Mouse (Mus musculus) intestine, embryonic 15.5 days (tissue): ENCODE measurements around the gene Dpagt1. TPM values are rescaled to one million over a fixed set of nuclear protein-coding genes. Genes with fewer than 3 reads are reported as not detected.
A peak's percentile ranks its signal among the peaks of the same experiment; 100 is the strongest.

ENCODE experiments used
- ATAC-seq: fragments of 200-750 bp; cut with Nextera tagmentation; 2 replicates; pipeline ENCODE4 v1.8.0; 2017; ENCODE audit warnings: moderate TSS enrichment, moderate library complexity
- H3K27ac ChIP-seq: fragments of 300-500 bp; sonication (generic); 2 replicates; pipeline ENCODE4 v1.5.1; 2015; ENCODE audit warnings: mild to moderate bottlenecking, inconsistent platforms
- H3K27me3 ChIP-seq: fragments of 300-500 bp; sonication (generic); replicated peaks from 2 replicates; pipeline ENCODE4 v1.6.1; 2015; ENCODE audit warnings: inconsistent platforms
- H3K36me3 ChIP-seq: fragments of 300-500 bp; sonication (generic); 2 replicates; pipeline ENCODE4 v1.6.1; 2015; ENCODE audit warnings: inconsistent platforms
- H3K4me1 ChIP-seq: fragments of 300-500 bp; sonication (generic); replicated peaks from 2 replicates; pipeline ENCODE4 v1.6.1; 2015; ENCODE audit warnings: inconsistent platforms
- H3K4me2 ChIP-seq: fragments of 300-500 bp; sonication (generic); replicated peaks from 2 replicates; pipeline ENCODE4 v1.6.1; 2015; ENCODE audit warnings: mild to moderate bottlenecking, inconsistent platforms
- H3K4me3 ChIP-seq: fragments of 300-500 bp; sonication (generic); replicated peaks from 2 replicates; pipeline ENCODE4 v1.5.1; 2015; ENCODE audit warnings: inconsistent platforms
- H3K9ac ChIP-seq: fragments of 300-500 bp; sonication (generic); 2 replicates; pipeline ENCODE4 v1.6.1; 2015; ENCODE audit warnings: inconsistent platforms
- H3K9me3 ChIP-seq: fragments of 300-500 bp; sonication (generic); 2 replicates; pipeline ENCODE4 v1.6.1; 2016; ENCODE audit warnings: inconsistent platforms
- WGBS: fragments of 180-500 bp; shearing (Covaris S2); methylation state at CpG from one replicate; pipeline ENCODE4 v1.1.7; 2015; 5-methylcytosine and 5-hydroxymethylcytosine counted together
- polyA plus RNA-seq: library from polyadenylated mRNA; unstranded; fragments of >200 nt; fragmentation: Nextera tagmentation; extraction: Ambion mirVana; gene quantifications from 2 replicates; pipeline ENCODE4 v1.2.1, GENCODE M21; 2015

Gene Dpagt1
- polyA plus RNA-seq, 1 experiment from 2014 or later = 38.2 TPM

- Histone ChIP-seq H3K27me3 (no peaks in the 10 kb centered on the region), H3K4me3 (no peak overlapping the region), H3K36me3 (peaks cover 3% of the 10 kb centered on the region; the same call in 1 of the 2 replicates), H3K9ac (no peak overlapping the region), H3K9me3 (no peaks in the 10 kb centered on the region), H3K4me1 (peaks cover 17% of the 10 kb centered on the region), H3K4me2 (no peak overlapping the region), H3K27ac (no peak overlapping the region)
- 69% methylated on average over 2 of the region's 2 CpGs for WGBS
- ATAC-seq = no peak
Measured at GRCm38 (mm10) chr9:44307248-44307647, 18.6 kb upstream of the Dpagt1 start.

GRCm38 (mm10) chr9:44309756-44310155 lies 16.1 kb upstream of the Dpagt1 start:
- Histone ChIP-seq H3K4me2 (no peak overlapping the region), H3K27me3 (no peaks in the 10 kb centered on the region), H3K9ac (no peak overlapping the region), H3K4me1 (peaks cover 11% of the 10 kb centered on the region), H3K27ac (no peak overlapping the region), H3K36me3 (peaks cover 12% of the 10 kb centered on the region), H3K4me3 (no peak overlapping the region), H3K9me3 (no peaks in the 10 kb centered on the region)
- no peak for ATAC-seq
- 56% methylated on average over 3 of the region's 3 CpGs for WGBS

GRCm38 (mm10) chr9:44310750-44311135 lies 15.1 kb upstream of the Dpagt1 start:
- Histone ChIP-seq H3K4me2 (peak overlapping the region; percentile 50), H3K9ac (0 out of 2 replicates have a peak overlapping the region, but pooled peaks have one; percentile 14), H3K9me3 (no peaks in the 10 kb centered on the region), H3K27me3 (no peaks in the 10 kb centered on the region), H3K27ac (0 out of 2 replicates have a peak overlapping the region, but pooled peaks have one; percentile 5), H3K4me3 (0 out of 2 replicates have a peak overlapping the region, but pooled peaks have one; percentile 4), H3K36me3 (peaks cover 19% of the 10 kb centered on the region), H3K4me1 (peaks cover 11% of the 10 kb centered on the region)
- WGBS = 41% methylated on average over 10 of the region's 10 CpGs
- ATAC-seq = no peak; the same call in 1 of the 2 replicates

GRCm38 (mm10) chr9:44311136-44312134 lies 14.4 kb upstream of the Dpagt1 start:
- 13% methylated on average over 27 of the region's 27 CpGs for WGBS
- H3K27ac ChIP-seq = 0 out of 2 replicates have a peak overlapping the region, but pooled peaks have one; percentile 5
- H3K4me2 ChIP-seq = peak overlapping the region; percentile 50
- peak overlapping the region; percentile 14; the same call in 1 of the 2 replicates for H3K9ac ChIP-seq
- peaks cover 22% of the 10 kb centered on the region for H3K36me3 ChIP-seq
- no peaks in the 10 kb centered on the region for H3K9me3 ChIP-seq
- ATAC-seq = peak; percentile 79
- H3K4me3 ChIP-seq = 0 out of 2 replicates have a peak overlapping the region, but pooled peaks have one; percentile 4
- H3K27me3 ChIP-seq = no peaks in the 10 kb centered on the region
- peaks cover 11% of the 10 kb centered on the region for H3K4me1 ChIP-seq

- H3K9me3 ChIP-seq = no peaks in the 10 kb centered on the region
- no peak overlapping the region for H3K9ac ChIP-seq
- WGBS = 79% methylated on average over 19 of the region's 19 CpGs
- peaks cover 24% of the 10 kb centered on the region for H3K36me3 ChIP-seq
- no peak for ATAC-seq
- H3K4me2 ChIP-seq = no peak overlapping the region
- no peak overlapping the region for H3K4me3 ChIP-seq
- H3K4me1 ChIP-seq = peaks cover 23% of the 10 kb centered on the region
- no peak overlapping the region for H3K27ac ChIP-seq
- H3K27me3 ChIP-seq = no peaks in the 10 kb centered on the region
Measured at GRCm38 (mm10) chr9:44313476-44314256, 12.2 kb upstream of the Dpagt1 start.

GRCm38 (mm10) chr9:44314257-44314547 lies 11.6 kb upstream of the Dpagt1 start:
- H3K4me3 ChIP-seq = no peak overlapping the region
- no peak overlapping the region for H3K4me2 ChIP-seq
- peaks cover 28% of the 10 kb centered on the region for H3K4me1 ChIP-seq
- ATAC-seq = no peak
- WGBS = 71% methylated on average over 4 of the region's 4 CpGs
- H3K9me3 ChIP-seq = no peaks in the 10 kb centered on the region
- H3K27ac ChIP-seq = no peak overlapping the region
- H3K9ac ChIP-seq = no peak overlapping the region
- H3K36me3 ChIP-seq = peaks cover 24% of the 10 kb centered on the region
- H3K27me3 ChIP-seq = no peaks in the 10 kb centered on the region

GRCm38 (mm10) chr9:44314910-44315309 lies 10.9 kb upstream of the Dpagt1 start:
- Histone ChIP-seq H3K9ac (no peak overlapping the region), H3K27me3 (no peaks in the 10 kb centered on the region), H3K4me2 (no peak overlapping the region), H3K27ac (no peak overlapping the region), H3K4me1 (peaks cover 30% of the 10 kb centered on the region), H3K9me3 (no peaks in the 10 kb centered on the region), H3K4me3 (no peak overlapping the region), H3K36me3 (peaks cover 24% of the 10 kb centered on the region)
- ATAC-seq = no peak
- WGBS = 91% methylated on average over 18 of the region's 18 CpGs

- 71% methylated on average over 4 of the region's 4 CpGs for WGBS
- no peak overlapping the region for H3K9ac ChIP-seq
Measured at GRCm38 (mm10) chr9:44317452-44317851, 8.4 kb upstream of the Dpagt1 start.

GRCm38 (mm10) chr9:44318076-44318825 lies 7.6 kb upstream of the Dpagt1 start:
- Histone ChIP-seq H3K27me3 (no peaks in the 10 kb centered on the region), H3K36me3 (peaks cover 21% of the 10 kb centered on the region), H3K4me1 (peaks cover 25% of the 10 kb centered on the region), H3K9ac (peak overlapping the region; percentile 83; the same call in 1 of the 2 replicates), H3K4me3 (peak overlapping the region; percentile 97), H3K9me3 (no peaks in the 10 kb centered on the region), H3K4me2 (peak overlapping the region; percentile 86), H3K27ac (peak overlapping the region; percentile 55; the same call in 1 of the 2 replicates)
- 55% methylated on average over 5 of the region's 5 CpGs for whole genome bisulfite sequencing
- ATAC-seq = peak; percentile 21; the same call in 1 of the 2 replicates

More at GRCm38 (mm10) chr9:44317452-44317851, 8.4 kb upstream of the Dpagt1 start:
- Histone ChIP-seq H3K27me3 (no peaks in the 10 kb centered on the region), H3K4me1 (peaks cover 25% of the 10 kb centered on the region), H3K9me3 (no peaks in the 10 kb centered on the region), H3K4me2 (peak overlapping the region; percentile 86; the same call in 1 of the 2 replicates), H3K36me3 (peaks cover 24% of the 10 kb centered on the region), H3K4me3 (no peak overlapping the region), H3K27ac (no peak overlapping the region)
- ATAC-seq = no peak

- H3K4me2 ChIP-seq = peak overlapping the region; percentile 86
- peak overlapping the region; percentile 83 for H3K9ac ChIP-seq
- WGBS = 26% methylated on average over 3 of the region's 3 CpGs
- H3K4me1 ChIP-seq = peaks cover 25% of the 10 kb centered on the region
- H3K27ac ChIP-seq = peak overlapping the region; percentile 55
- peaks cover 16% of the 10 kb centered on the region for H3K36me3 ChIP-seq
- H3K4me3 ChIP-seq = peak overlapping the region; percentile 97
- no peaks in the 10 kb centered on the region for H3K27me3 ChIP-seq
- ATAC-seq = no peak
- no peaks in the 10 kb centered on the region for H3K9me3 ChIP-seq
Measured at GRCm38 (mm10) chr9:44318826-44319095, 7.1 kb upstream of the Dpagt1 start.

- Histone ChIP-seq H3K4me1 (peaks cover 25% of the 10 kb centered on the region), H3K27ac (peak overlapping the region; percentile 55), H3K4me2 (peak overlapping the region; percentile 86), H3K9ac (peak overlapping the region; percentile 83), H3K27me3 (no peaks in the 10 kb centered on the region), H3K9me3 (no peaks in the 10 kb centered on the region), H3K36me3 (peaks cover 12% of the 10 kb centered on the region), H3K4me3 (peak overlapping the region; percentile 97)
- WGBS = 3% methylated on average over 37 of the region's 37 CpGs
- peak; percentile 1; the same call in 1 of the 2 replicates for ATAC-seq
Measured at GRCm38 (mm10) chr9:44319105-44319886, 6.5 kb upstream of the Dpagt1 start.
